Mouse (Mus musculus) bone marrow, adult 2 months (tissue): ENCODE results near the gene Lmna. TPM values are rescaled to one million over a fixed set of nuclear protein-coding genes. Genes with fewer than 3 reads are reported as not detected.

Source experiments
- H3K27ac ChIP-seq: fragments of 200-500 bp; 2 replicates; pipeline ENCODE4 v1.5.1; 2012; ENCODE audit warnings: low read depth, mild to moderate bottlenecking, control low read depth, inconsistent platforms, low read length; ENCODE audit not compliant: control insufficient read depth, poor library complexity, insufficient read depth
- H3K4me1 ChIP-seq: fragments of 200-500 bp; 2 replicates; pipeline ENCODE4 v1.6.1; 2011; ENCODE audit warnings: low read length; ENCODE audit not compliant: control insufficient read depth, insufficient read depth
- H3K4me3 ChIP-seq: fragments of 200-500 bp; replicated peaks from 2 replicates; pipeline ENCODE3; 2011; ENCODE audit warnings: mild to moderate bottlenecking, low read depth, low read length, control low read depth; ENCODE audit not compliant: control insufficient read depth
- CTCF ChIP-seq: fragments of 200-500 bp; IDR thresholded peaks from 2 replicates; pipeline ENCODE4 v1.5.1; 2011; ENCODE audit warnings: low read length, control low read depth; ENCODE audit not compliant: control insufficient read depth, insufficient read depth
- POLR2A ChIP-seq: fragments of 200-500 bp; IDR thresholded peaks from 2 replicates; pipeline ENCODE4 v1.6.1; 2011; ENCODE audit warnings: low read depth, mild to moderate bottlenecking, control low read depth, low read length, borderline replicate concordance; ENCODE audit not compliant: control insufficient read depth
- WGBS: fragments of 180-500 bp; shearing (Covaris S2); methylation state at CpG from one replicate; pipeline ENCODE4 v1.1.7; 2018; 5-methylcytosine and 5-hydroxymethylcytosine counted together
- polyA plus RNA-seq: library from polyadenylated mRNA; stranded (reverse); fragments of >200 nt; gene quantifications from 2 replicates; pipeline ENCODE4 v1.2.4, GENCODE M21; 2011; ENCODE audit warnings: low replicate concordance; ENCODE audit not compliant: missing spikeins, insufficient read depth, insufficient read length

The Lmna gene
- polyA plus RNA-seq, 1 experiment = 69.6 TPM

DNA sequence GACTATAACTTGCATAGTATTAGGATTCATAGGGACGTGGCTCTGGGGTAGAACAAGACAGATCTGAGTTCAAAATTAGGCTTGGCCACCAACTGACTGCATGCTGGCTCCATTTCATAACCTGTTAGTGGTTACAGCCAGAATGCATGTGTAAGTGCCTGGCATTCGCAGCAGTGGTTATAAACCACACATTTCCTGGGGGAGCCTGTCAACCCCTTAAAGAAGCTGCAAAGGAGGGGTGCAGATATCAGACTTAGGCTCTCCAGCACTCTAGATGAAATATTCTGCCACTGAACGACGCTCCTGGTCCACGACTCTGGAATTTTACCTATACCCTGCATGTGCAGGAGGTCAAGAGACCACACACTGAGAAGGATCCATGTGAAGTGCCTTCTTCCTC lies 57.5 kb downstream of the Lmna start:
- Histone ChIP-seq H3K4me1 (no peaks in the 10 kb centered on the region; the same call in 1 of the 2 replicates), H3K27ac (no peak overlapping the region)
- 17% methylated on average over 5 of the region's 5 CpGs for WGBS

DNA sequence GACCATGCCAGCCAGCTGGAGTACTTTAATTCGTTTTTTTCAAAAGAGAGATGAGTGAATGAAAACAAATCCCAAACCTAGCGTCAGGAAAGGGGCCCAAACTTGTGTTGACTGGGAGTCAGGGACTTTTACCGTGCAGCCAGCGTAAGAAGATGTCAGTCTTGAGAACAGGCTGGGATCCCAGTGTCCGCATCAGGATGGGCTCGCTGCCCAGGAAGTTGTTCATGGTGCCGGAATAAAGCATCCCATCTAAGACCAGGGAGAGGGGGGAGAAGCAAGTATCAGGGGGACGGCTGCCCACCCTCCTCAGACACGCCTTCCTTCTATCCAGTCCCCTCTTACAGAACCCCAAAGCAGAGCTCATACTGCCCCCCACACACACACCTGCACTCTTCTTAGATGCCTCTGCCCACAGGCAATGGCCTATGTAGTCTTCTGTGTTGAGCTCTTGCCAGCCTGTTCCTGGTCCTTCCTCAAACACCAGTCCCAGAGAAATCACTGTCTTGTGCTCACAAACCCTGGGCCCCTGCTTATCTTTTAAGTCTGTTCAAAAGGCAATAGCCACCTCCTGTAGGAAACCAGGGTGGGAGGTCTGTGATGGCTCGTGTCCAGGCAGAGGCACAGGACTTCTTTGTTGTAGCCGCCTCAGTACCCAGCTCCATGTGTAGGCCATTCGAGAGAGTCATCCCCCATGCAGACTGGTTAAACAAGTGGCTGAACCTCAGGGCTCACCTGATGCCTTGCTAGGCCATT lies 59.2 kb downstream of the Lmna start:
- H3K4me3 ChIP-seq = no peak overlapping the region
- TF ChIP-seq POLR2A = no peak
- no peak for TF ChIP-seq CTCF
- H3K27ac ChIP-seq = no peak overlapping the region
- WGBS = 80% methylated on average over 12 of the region's 12 CpGs
- peaks cover 2% of the 10 kb centered on the region; the same call in 1 of the 2 replicates for H3K4me1 ChIP-seq

More for the DNA sequence above, 57.5 kb downstream of the Lmna start:
- no peak overlapping the region for H3K4me3 ChIP-seq
- TF ChIP-seq CTCF (no peak), POLR2A (no peak)

DNA sequence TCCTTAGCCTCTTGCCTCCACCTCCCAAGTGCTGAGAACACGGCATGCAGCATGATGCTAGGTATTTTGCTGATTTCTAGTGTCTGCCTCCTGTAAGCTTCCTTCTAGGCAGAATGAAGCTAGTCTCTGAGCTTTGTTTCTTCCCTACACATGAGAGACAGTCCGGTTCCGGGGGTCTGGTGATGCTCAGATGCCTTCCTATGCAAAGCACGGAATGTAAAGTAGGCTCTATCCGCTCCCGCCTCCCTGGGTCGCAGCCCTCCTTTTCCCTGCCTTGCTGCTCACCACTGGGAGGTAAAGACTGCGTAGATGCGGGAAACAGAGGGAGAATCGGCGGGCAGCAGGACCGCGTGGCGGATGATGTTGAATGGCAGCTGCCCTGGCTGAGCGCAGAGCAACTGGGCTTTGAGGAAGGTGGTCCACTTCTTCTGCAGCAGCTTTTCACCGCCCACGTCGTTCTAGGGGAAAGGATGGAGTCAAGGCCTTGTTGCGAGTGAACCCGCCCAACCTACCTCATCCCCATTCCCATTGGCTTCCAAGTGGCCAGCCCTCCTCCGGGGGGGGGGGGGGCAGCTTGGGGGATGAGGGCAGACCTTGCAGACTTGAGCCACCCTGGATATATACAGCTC lies 60.2 kb downstream of the Lmna start:
- TF ChIP-seq CTCF (no peak), POLR2A (no peak)
- Histone ChIP-seq H3K27ac (no peak overlapping the region), H3K4me3 (no peak overlapping the region), H3K4me1 (peaks cover 2% of the 10 kb centered on the region; the same call in 1 of the 2 replicates)
- 74% methylated on average over 21 of the region's 21 CpGs for WGBS

GRCm38 (mm10) chr3:88448443-88448842 lies 61.3 kb downstream of the Lmna start:
- H3K4me3 ChIP-seq = no peak overlapping the region
- WGBS = 34% methylated on average over 8 of the region's 8 CpGs
- peaks cover 2% of the 10 kb centered on the region; the same call in 1 of the 2 replicates for H3K4me1 ChIP-seq
- H3K27ac ChIP-seq = no peak overlapping the region
- TF ChIP-seq POLR2A (no peak), CTCF (no peak)

DNA sequence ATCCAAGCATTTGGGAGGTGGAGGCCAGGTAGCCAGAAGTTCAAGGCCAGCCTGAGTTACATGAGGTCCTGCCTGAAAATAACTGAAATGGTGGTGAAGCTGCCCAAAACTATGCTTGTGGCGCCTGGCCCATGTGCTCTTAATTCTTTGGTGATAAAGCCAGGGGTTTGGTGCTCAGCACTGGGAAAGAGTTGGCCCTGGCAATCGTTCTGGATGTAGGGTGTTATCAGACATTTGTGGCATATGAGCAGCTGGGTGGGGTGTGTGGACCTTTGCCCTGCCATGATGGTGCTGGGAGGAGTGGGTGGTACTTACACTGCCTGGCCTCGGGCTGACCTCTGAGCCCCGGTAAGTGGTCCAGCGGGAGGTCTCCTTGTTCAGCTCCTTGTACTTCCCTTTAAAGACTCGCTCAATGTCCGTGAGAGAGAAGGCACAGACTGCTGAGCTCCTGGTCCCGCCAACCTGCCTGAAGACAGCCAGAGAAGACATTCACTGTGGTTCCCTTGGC lies 62.0 kb downstream of the Lmna start:
- WGBS = 67% methylated on average over 8 of the region's 8 CpGs
- Histone ChIP-seq H3K4me1 (peaks cover 3% of the 10 kb centered on the region), H3K27ac (no peak overlapping the region), H3K4me3 (no peak overlapping the region)
- no peak for TF ChIP-seq CTCF
- TF ChIP-seq POLR2A = no peak

DNA sequence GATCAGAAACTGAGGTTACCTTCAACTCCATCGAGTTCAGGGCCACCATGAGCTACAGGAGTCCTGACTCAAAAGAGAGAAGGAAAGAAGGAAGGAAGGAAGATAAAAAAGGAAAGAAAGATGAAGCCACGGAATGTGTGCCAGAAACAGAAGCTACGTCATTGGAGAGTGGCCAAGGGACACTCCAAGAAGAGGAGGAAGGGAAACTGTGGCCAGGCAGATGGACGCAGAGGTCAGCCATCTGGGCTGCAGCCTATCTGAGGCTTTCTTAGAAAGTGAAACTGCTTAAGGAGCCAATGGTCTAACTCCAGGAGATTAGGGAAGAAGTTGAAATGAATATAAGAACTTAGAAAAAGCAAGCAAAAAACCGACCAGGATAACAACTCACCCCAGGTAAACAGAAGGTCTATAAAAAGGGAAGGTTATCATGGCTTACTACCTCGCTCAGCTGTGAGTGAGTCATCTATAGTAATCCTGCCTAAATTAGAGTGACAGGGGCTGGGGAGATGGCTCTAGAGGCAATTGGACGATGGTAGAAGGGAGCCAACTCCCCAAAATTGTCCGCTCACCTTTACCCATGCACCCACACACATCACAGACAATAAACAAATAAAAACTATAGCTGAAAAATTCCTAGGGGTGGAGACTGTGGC lies 63.2 kb downstream of the Lmna start:
- no peak for TF ChIP-seq CTCF
- TF ChIP-seq POLR2A = no peak
- Histone ChIP-seq H3K4me1 (peaks cover 6% of the 10 kb centered on the region), H3K27ac (no peak overlapping the region), H3K4me3 (no peak overlapping the region)
- WGBS = 27% methylated on average over 8 of the region's 8 CpGs

DNA sequence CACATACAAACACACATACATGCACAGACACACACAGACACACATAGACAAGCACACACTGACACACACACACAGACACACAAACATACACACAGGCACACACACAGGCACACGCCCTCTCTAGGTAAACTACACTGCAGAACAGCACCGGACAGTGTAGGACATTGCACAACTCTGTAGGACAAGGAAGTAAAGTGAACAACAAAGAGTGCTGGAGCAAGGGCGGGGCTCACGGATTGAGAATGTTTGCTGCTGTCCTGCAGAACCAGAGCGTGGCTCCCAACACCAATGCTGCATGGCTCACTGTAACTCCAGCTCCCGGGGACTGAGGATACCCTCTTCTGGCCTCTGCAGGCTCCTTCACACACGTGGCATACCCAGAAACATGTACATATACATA lies 66.9 kb downstream of the Lmna start:
- Histone ChIP-seq H3K27ac (peak overlapping the region; percentile 45; the same call in 1 of the 2 replicates), H3K4me1 (peaks cover 10% of the 10 kb centered on the region), H3K4me3 (peak overlapping the region; percentile 50)
- no peak for TF ChIP-seq POLR2A
- TF ChIP-seq CTCF = no peak
- 44% methylated on average over 7 of the region's 7 CpGs for WGBS

DNA sequence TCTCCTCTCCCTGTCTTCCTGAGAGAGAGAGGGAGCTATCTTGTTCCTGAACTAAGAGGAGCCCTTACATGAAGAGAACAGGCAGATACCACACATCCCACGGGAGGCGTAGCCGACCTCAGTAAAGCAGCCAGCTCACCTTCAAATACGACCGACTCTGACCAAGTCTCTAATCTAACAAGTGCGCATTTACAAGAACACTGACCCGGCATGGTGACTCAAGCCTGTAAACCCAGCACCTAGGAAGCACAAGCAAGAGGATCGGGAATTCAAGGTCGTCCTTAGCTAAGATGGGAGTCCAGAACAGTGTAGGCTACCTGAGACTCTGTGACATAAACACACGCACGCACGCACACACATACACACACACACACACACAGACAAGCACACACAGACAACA lies 67.3 kb downstream of the Lmna start:
- TF ChIP-seq POLR2A (no peak), CTCF (no peak)
- Histone ChIP-seq H3K27ac (peak overlapping the region; percentile 45; the same call in 1 of the 2 replicates), H3K4me1 (peaks cover 10% of the 10 kb centered on the region), H3K4me3 (peak overlapping the region; percentile 50)
- 85% methylated on average over 12 of the region's 12 CpGs for WGBS
